Mouse (Mus musculus) megakaryocyte, embryonic 14.5 days (primary cell): ENCODE measurements around the gene Sf3b6.

Experiments
- FLI1 ChIP-seq: IDR thresholded peaks from 2 replicates; pipeline ENCODE4 v1.6.1; 2012; ENCODE audit warnings: low read length, inconsistent platforms, mixed read lengths
- GATA1 ChIP-seq: IDR thresholded peaks from 3 replicates; pipeline ENCODE4 v1.6.1; 2012; ENCODE audit warnings: mixed read lengths, low read length, inconsistent platforms, borderline replicate concordance

GRCm38 (mm10) chr12:4862672-4863071 lies 45.3 kb downstream of the Sf3b6 start:
- no peak for TF ChIP-seq FLI1
- TF ChIP-seq GATA1: no peak
